Mouse (Mus musculus): ENCODE results near the gene Tcerg1l. TPM values are rescaled to one million over a fixed set of nuclear protein-coding genes. Genes with fewer than 3 reads are reported as not detected.

Tcerg1l gene
- polyA plus RNA-seq, 1 experiment: 0.16 TPM

DNA sequence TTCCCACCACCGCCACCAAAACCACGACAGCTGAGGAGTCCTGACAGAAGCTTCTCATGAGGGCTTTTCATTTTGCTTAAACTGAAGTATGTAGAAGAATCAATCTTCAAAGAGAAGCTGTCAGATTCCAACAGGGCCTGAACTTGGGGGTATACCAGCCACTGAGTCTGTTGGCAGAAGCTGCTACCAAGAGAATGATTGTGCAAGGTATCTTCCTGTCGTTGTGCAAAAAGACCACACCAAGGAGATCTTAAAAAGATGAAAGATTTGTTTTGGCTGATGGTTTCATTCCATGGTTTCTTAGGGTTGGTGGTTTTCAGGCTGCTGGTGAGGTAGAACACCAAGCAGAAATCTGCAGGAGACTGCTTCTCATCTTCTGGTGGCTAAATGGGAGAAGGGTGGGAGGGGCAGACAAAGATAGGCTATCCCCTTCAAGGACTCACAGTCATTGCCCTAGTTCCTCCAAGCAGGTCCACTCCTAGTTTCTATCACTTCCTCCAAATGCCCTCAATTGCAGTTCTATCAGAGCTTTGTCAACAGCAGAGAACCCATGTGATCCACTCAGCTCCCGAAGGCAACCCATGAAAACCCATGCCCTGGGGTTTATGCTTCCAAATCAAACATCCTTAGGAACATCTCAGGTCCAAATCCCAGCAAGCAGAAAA lies 64.9 kb downstream of the Tcerg1l start:
- Histone ChIP-seq H3K36me3 (ENCODE audit: control insufficient read depth, insufficient read depth, low read length) (no peaks in the 10 kb centered on the region), H3K27me3 (replicated peaks; ENCODE audit: control insufficient read depth, insufficient read depth, low read length) (no peaks in the 10 kb centered on the region), H3K27ac (ENCODE audit: insufficient read depth, low read depth, low read length) (no peak overlapping the region), H3K4me3 (ENCODE audit: insufficient read depth, low read depth, low read length) (no peak overlapping the region), H3K4me1 (ENCODE audit: control insufficient read depth, insufficient read depth, low read length) (no peaks in the 10 kb centered on the region)
- WGBS: 90% methylated on average over 4 of the region's 4 CpGs
- DNase-seq: no peak
- no peak for TF ChIP-seq POLR2A (IDR thresholded peaks at IDR 0.05; ENCODE audit: low read depth, low read length)
- no peak for TF ChIP-seq CTCF (conservative IDR thresholded peaks at IDR 0.05; ENCODE audit: insufficient read depth, insufficient read length, low read depth, low read length)

GRCm38 (mm10) chr7:138331266-138331665 lies 66.3 kb downstream of the Tcerg1l start:
- Histone ChIP-seq H3K4me1 (ENCODE audit: control insufficient read depth, insufficient read depth, low read length) (no peaks in the 10 kb centered on the region), H3K36me3 (ENCODE audit: control insufficient read depth, insufficient read depth, low read length) (no peaks in the 10 kb centered on the region), H3K27me3 (replicated peaks; ENCODE audit: control insufficient read depth, insufficient read depth, low read length) (no peaks in the 10 kb centered on the region), H3K4me3 (ENCODE audit: insufficient read depth, low read depth, low read length) (no peak overlapping the region), H3K27ac (ENCODE audit: insufficient read depth, low read depth, low read length) (no peak overlapping the region)
- 78% methylated on average over 3 of the region's 3 CpGs for WGBS
- no peak for DNase-seq
- TF ChIP-seq POLR2A (IDR thresholded peaks at IDR 0.05; ENCODE audit: low read depth, low read length): no peak
- TF ChIP-seq CTCF (conservative IDR thresholded peaks at IDR 0.05; ENCODE audit: insufficient read depth, insufficient read length, low read depth, low read length): no peak

GRCm38 (mm10) chr7:138328637-138329036 lies 68.9 kb downstream of the Tcerg1l start:
- no peak for TF ChIP-seq POLR2A (IDR thresholded peaks at IDR 0.05; ENCODE audit: low read depth, low read length)
- no peak for TF ChIP-seq CTCF (conservative IDR thresholded peaks at IDR 0.05; ENCODE audit: insufficient read depth, insufficient read length, low read depth, low read length)
- H3K36me3 ChIP-seq (ENCODE audit: control insufficient read depth, insufficient read depth, low read length): no peaks in the 10 kb centered on the region
- no peak overlapping the region for H3K27ac ChIP-seq (ENCODE audit: insufficient read depth, low read depth, low read length)
- H3K27me3 ChIP-seq (replicated peaks; ENCODE audit: control insufficient read depth, insufficient read depth, low read length): no peaks in the 10 kb centered on the region
- DNase-seq: no peak
- H3K4me3 ChIP-seq (ENCODE audit: insufficient read depth, low read depth, low read length): no peak overlapping the region
- WGBS: 76% methylated on average over 6 of the region's 6 CpGs
- H3K4me1 ChIP-seq (ENCODE audit: control insufficient read depth, insufficient read depth, low read length): no peaks in the 10 kb centered on the region

DNA sequence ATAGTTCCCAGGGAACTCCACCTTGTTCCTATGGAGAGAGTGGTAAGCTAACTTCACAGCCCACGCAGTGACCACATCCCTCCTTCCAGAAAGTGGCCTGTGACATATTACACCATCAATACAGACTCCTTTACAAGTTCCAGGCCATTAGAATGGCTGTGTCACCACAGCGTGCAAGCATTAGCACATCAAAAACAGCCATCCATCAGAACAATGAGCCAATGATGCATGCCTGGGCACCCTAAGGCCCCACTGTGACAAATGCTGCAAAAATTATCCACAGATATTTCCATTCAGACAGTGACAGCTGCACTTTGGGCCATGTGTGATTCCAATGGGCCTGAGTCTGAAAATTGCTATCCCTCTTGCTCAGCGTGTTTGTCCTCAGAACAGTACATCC lies 70.8 kb downstream of the Tcerg1l start:
- no peak overlapping the region for H3K27ac ChIP-seq (ENCODE audit: insufficient read depth, low read depth, low read length)
- H3K4me3 ChIP-seq (ENCODE audit: insufficient read depth, low read depth, low read length): no peak overlapping the region
- H3K36me3 ChIP-seq (ENCODE audit: control insufficient read depth, insufficient read depth, low read length): no peaks in the 10 kb centered on the region
- H3K27me3 ChIP-seq (replicated peaks; ENCODE audit: control insufficient read depth, insufficient read depth, low read length): no peaks in the 10 kb centered on the region
- no peak for DNase-seq
- TF ChIP-seq POLR2A (IDR thresholded peaks at IDR 0.05; ENCODE audit: low read depth, low read length) (no peak), CTCF (conservative IDR thresholded peaks at IDR 0.05; ENCODE audit: insufficient read depth, insufficient read length, low read depth, low read length) (no peak)
- WGBS: 59% methylated on average over 3 of the region's 3 CpGs
- H3K4me1 ChIP-seq (ENCODE audit: control insufficient read depth, insufficient read depth, low read length): no peaks in the 10 kb centered on the region

GRCm38 (mm10) chr7:138313733-138314132 lies 83.8 kb downstream of the Tcerg1l start:
- DNase-seq: no peak
- Histone ChIP-seq H3K27ac (ENCODE audit: insufficient read depth, low read depth, low read length) (no peak overlapping the region), H3K4me1 (ENCODE audit: control insufficient read depth, insufficient read depth, low read length) (no peaks in the 10 kb centered on the region), H3K36me3 (ENCODE audit: control insufficient read depth, insufficient read depth, low read length) (no peaks in the 10 kb centered on the region), H3K27me3 (replicated peaks; ENCODE audit: control insufficient read depth, insufficient read depth, low read length) (no peaks in the 10 kb centered on the region), H3K4me3 (ENCODE audit: insufficient read depth, low read depth, low read length) (no peak overlapping the region)
- WGBS: 89% methylated on average over 1 of the region's 1 CpGs
- TF ChIP-seq POLR2A (IDR thresholded peaks at IDR 0.05; ENCODE audit: low read depth, low read length) (no peak), CTCF (conservative IDR thresholded peaks at IDR 0.05; ENCODE audit: insufficient read depth, insufficient read length, low read depth, low read length) (no peak)

GRCm38 (mm10) chr7:138306126-138306525 lies 91.4 kb downstream of the Tcerg1l start:
- no peak for DNase-seq
- WGBS: 68% methylated on average over 3 of the region's 3 CpGs
- no peak for TF ChIP-seq CTCF (conservative IDR thresholded peaks at IDR 0.05; ENCODE audit: insufficient read depth, insufficient read length, low read depth, low read length)
- no peak for TF ChIP-seq POLR2A (IDR thresholded peaks at IDR 0.05; ENCODE audit: low read depth, low read length)
- H3K36me3 ChIP-seq (ENCODE audit: control insufficient read depth, insufficient read depth, low read length): no peaks in the 10 kb centered on the region
- no peak overlapping the region for H3K4me3 ChIP-seq (ENCODE audit: insufficient read depth, low read depth, low read length)
- H3K4me1 ChIP-seq (ENCODE audit: control insufficient read depth, insufficient read depth, low read length): no peaks in the 10 kb centered on the region
- H3K27ac ChIP-seq (ENCODE audit: insufficient read depth, low read depth, low read length): no peak overlapping the region
- H3K27me3 ChIP-seq (replicated peaks; ENCODE audit: control insufficient read depth, insufficient read depth, low read length): no peaks in the 10 kb centered on the region

DNA sequence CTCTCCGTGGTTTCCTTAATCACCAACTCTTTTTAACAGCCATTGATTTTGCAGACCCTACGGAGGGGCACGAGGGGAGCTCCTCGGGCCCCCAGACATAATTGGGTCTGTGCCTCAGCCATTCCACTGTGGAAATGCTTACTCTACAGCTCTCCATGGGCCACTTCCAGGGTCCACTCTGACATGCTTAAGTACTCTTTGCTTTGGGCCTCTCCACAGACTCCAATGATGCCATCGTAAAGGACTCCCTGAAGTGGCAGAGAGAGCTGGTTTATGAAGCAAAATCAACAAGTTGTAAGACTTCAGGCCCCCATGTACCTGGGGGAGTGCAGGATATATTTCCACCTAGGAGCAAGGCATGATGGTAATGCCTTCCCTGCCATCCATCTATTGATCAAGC lies 112.7 kb downstream of the Tcerg1l start:
- 82% methylated on average over 5 of the region's 5 CpGs for WGBS
- TF ChIP-seq CTCF (conservative IDR thresholded peaks at IDR 0.05; ENCODE audit: insufficient read depth, insufficient read length, low read depth, low read length) (no peak), POLR2A (IDR thresholded peaks at IDR 0.05; ENCODE audit: low read depth, low read length) (no peak)
- H3K4me1 ChIP-seq (ENCODE audit: control insufficient read depth, insufficient read depth, low read length): no peaks in the 10 kb centered on the region

More for the DNA sequence above, 112.7 kb downstream of the Tcerg1l start:
- no peak for DNase-seq
- Histone ChIP-seq H3K36me3 (ENCODE audit: control insufficient read depth, insufficient read depth, low read length) (no peaks in the 10 kb centered on the region), H3K27ac (ENCODE audit: insufficient read depth, low read depth, low read length) (no peak overlapping the region), H3K4me3 (ENCODE audit: insufficient read depth, low read depth, low read length) (no peak overlapping the region), H3K27me3 (replicated peaks; ENCODE audit: control insufficient read depth, insufficient read depth, low read length) (no peaks in the 10 kb centered on the region)
